Mouse (Mus musculus) brain, adult 10 weeks (tissue): Measurements from ENCODE around the gene Pmfbp1. TPM values are rescaled to one million over a fixed set of nuclear protein-coding genes. Genes with fewer than 3 reads are reported as not detected.

Experiments
- polyA plus RNA-seq: library from polyadenylated mRNA; stranded (reverse); fragments of 350-450 nt; fragmentation: Illumina TruSeq; extraction: RNeasy Lipid Tissue Mini Kit (QIAGEN cat#74804); gene quantifications from one replicate; pipeline ENCODE4 v1.2.3, GENCODE M21; 2015; ENCODE audit warnings: low read depth, low replicate concordance

Gene Pmfbp1
- 0.37 TPM for polyA plus RNA-seq

DNA sequence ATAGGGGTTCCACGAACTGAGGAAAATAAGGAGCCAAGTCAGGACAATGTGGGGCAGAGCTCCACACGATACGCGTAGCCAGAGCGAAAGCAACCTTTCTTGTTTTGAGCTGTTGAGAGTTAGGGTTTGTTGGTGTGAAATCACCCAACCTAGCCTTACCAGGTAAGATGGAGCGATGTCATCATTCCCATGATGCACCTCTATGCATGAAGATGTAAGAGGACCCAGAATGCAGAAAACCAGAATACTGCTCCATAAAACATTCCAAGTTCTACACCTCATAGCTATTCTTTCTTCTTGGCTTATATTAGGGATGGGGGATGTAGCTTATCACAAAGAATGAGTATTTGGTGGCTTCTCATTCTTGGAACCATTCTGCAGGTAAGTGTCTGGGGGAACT, at the start of gene Pmfbp1:
Gene Pmfbp1, plus strand, starts transcription at position 301 of the 400 bp plus-strand sequence.

DNA sequence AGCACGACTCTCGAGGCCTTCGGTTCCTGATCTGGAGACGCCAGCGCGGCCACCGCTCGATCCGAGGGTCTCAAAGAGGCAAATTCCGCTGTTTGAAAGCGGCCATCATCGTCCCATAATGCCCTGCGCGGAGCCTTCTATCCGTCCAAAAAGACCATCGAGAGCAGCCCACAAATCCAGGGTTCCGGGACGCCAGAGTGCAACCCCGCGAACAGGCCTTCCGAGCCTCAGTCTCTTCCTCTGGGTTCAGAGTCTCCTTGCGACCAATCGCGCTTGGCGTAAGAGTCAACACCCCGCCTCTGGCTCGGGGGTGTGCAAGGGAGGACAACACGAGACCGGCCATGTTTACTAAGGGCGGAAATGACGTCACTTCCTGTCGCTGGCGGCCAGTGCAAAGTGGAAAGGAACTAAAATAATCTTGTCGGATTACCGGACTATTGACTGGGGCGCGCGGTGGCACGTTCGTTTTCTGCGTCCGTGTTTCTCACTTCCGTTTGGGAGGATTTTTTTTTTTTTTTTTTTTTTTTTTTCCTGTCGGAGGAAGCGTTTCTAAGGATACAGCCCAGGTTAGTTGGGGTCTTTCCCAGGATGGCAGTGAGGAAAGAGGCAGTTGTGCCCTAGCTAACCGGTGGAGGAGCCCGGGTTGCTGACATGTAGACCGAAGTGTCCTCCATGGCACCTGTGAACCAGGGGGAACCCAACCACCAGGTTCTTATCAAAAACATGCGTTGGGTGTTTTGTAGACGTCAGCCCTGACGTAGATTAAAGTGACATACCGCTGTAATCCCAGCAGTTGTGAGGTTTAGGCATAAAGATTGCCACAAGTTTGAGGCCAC, 71.9 kb downstream of the Pmfbp1 start, which contains the start of the genes Dhx38 and Txnl4b:
Gene Dhx38, minus strand, starts transcription at position 364 of the 836 bp plus-strand sequence.
Gene Txnl4b, plus strand, starts transcription at position 395 of the 836 bp plus-strand sequence.

DNA sequence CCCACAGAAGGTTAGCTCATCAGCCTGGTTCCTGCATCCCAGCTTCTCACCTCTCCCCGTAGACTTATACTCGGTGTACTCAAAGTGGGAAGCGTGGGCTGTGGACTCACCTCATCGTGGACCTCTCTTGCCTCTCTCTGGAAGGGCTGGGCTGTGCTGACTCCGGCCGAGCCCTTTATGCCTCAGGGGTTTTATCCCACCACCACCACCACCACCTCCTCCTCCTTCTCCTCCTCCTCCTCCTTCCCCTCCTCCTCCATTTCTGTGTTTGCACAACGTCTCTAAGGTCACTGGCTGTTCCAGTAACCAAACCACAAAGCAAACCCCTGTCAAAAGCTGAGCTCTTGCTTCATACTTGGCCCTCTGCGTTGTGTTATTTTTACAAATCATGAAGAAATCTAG, 85.1 kb downstream of the Pmfbp1 start, which contains the start of gene Hp:
Gene Hp, minus strand, starts transcription at position 273 of the 402 bp plus-strand sequence.

Other genes with a start within 250 kb of the Pmfbp1 start
- gene Dhx38, start 71.8 kb downstream of the Pmfbp1 start, polyA plus RNA-seq, result 15.6 TPM
- gene Txnl4b, start 71.9 kb downstream of the Pmfbp1 start, polyA plus RNA-seq, result 23.6 TPM
- 1.3 TPM for gene Hp, start 85.1 kb downstream of the Pmfbp1 start, polyA plus RNA-seq
- gene Dhodh, start 114.6 kb downstream of the Pmfbp1 start, polyA plus RNA-seq, result 23.0 TPM
- gene Pkd1l3, start 120.5 kb downstream of the Pmfbp1 start, polyA plus RNA-seq, result 1.3 TPM
- gene Ist1, start 199.2 kb downstream of the Pmfbp1 start, polyA plus RNA-seq, result 78.6 TPM
- 31.7 TPM for gene Zfp821, start 211.5 kb downstream of the Pmfbp1 start, polyA plus RNA-seq
- 15.6 TPM for gene Atxn1l, start 243.7 kb downstream of the Pmfbp1 start, polyA plus RNA-seq